Mouse (Mus musculus) C2C12 (cell line): Measurements from ENCODE around the gene Khnyn.

Source experiments
- CEBPB ChIP-seq: IDR thresholded peaks from one replicate; pipeline ENCODE4 v1.6.1; 2011; ENCODE audit warnings: low read depth, mild to moderate bottlenecking, control low read depth, moderate library complexity
- CTCF ChIP-seq: IDR thresholded peaks from one replicate; pipeline ENCODE4 v1.5.1; 2011; ENCODE audit not compliant: control insufficient read depth, insufficient read depth, insufficient read length
- FOSL1 ChIP-seq: IDR thresholded peaks from one replicate; pipeline ENCODE4 v1.8.0; 2011; ENCODE audit warnings: mild to moderate bottlenecking, low read length; ENCODE audit not compliant: poor library complexity, insufficient read depth, severe bottlenecking
- MAX ChIP-seq: IDR thresholded peaks from one replicate; pipeline ENCODE4 v1.6.1; 2011; ENCODE audit warnings: mild to moderate bottlenecking, control low read depth
- MYOD1 ChIP-seq: IDR thresholded peaks from one replicate; pipeline ENCODE4 v1.6.1; 2011; ENCODE audit warnings: low read depth; ENCODE audit not compliant: control insufficient read depth, insufficient read length
- MYOG ChIP-seq: IDR thresholded peaks from one replicate; pipeline ENCODE4 v1.6.1; 2011; ENCODE audit not compliant: control insufficient read depth, insufficient read length; ENCODE audit errors: extremely low read depth
- USF1 ChIP-seq: IDR thresholded peaks from one replicate; pipeline ENCODE4 v1.6.1; 2011; ENCODE audit warnings: low read depth, mild to moderate bottlenecking, control low read depth, moderate library complexity

GRCm38 (mm10) chr14:55863773-55864172 lies 21.0 kb upstream of the Khnyn start:
- TF ChIP-seq CTCF = peak; percentile 67
- TF ChIP-seq CEBPB = no peak
- TF ChIP-seq USF1 = no peak
- TF ChIP-seq MYOD1 = no peak
- no peak for TF ChIP-seq MAX
- no peak for TF ChIP-seq MYOG
- TF ChIP-seq FOSL1 = no peak
